Mouse (Mus musculus): ENCODE results near the gene Mfap2. TPM values are rescaled to one million over a fixed set of nuclear protein-coding genes. Genes with fewer than 3 reads are reported as not detected.

The Mfap2 gene
- polyA plus RNA-seq, 1 experiment from 2014 or later: 279 TPM

DNA sequence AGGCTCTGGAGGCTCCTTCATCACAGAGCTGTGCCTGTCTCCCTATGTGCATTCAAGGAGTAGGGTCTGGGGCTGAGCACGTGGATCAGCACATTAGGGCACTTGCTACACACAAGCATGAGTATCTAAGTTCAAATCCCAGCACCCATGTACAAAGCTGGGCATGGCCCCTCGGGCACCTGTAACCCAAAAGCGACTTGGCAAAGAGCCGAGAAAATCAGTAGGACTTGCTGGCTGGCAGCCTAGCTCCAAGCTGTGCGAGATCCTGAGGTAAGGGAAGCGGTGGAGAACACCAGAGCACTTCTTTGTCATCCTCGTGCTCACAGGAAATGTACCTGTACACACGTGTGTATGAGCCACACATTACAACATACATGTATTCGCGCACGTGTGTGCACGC is 42.2 kb downstream of the Mfap2 start:
- H3K9ac ChIP-seq (ENCODE audit: low read length): no peak overlapping the region

DNA sequence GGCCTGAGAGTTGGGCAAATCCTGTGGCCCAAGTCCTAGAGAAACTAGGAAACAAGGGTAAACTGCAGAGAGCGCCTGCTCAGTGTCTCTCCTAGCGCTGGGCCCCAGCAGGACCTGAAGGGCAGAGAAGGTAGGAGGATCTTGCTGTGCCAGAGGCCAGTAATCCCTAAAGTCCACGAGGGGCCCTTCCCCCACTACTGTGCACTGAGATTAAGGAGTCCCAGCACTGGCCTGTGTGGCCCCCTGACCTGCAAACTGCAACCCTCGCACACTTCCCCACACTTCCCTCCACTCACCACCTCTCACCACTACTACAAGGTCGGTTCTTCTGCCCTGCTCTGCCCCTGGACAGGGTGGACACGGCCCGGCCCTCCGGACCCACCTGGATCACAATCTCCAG is 42.9 kb downstream of the Mfap2 start:
- no peak overlapping the region for H3K27ac ChIP-seq (ENCODE audit: low read depth, low read length)

More for the DNA sequence above, 42.2 kb downstream of the Mfap2 start:
- no peak overlapping the region for H3K27ac ChIP-seq (ENCODE audit: low read depth, low read length)
- no peak overlapping the region for H3K4me3 ChIP-seq (ENCODE audit: low read depth, low read length)
- no peaks in the 10 kb centered on the region; the same call in 1 of the 2 replicates for H3K36me3 ChIP-seq (ENCODE audit: control insufficient read depth, insufficient read depth, low read length)
- ATAC-seq (ENCODE audit: insufficient read depth, low FRiP score, low TSS enrichment) (no peak), DNase-seq (ENCODE audit: low spot score) (no peak)
- no peaks in the 10 kb centered on the region for H3K9me3 ChIP-seq (ENCODE audit: control insufficient read depth, low read length)
- no peaks in the 10 kb centered on the region for H3K27me3 ChIP-seq (ENCODE audit: control insufficient read depth, insufficient read depth, low read length)
- H3K4me1 ChIP-seq (ENCODE audit: control insufficient read depth, insufficient read depth, low read length): peaks cover 31% of the 10 kb centered on the region
- H3K4me2 ChIP-seq (ENCODE audit: low read depth): no peak overlapping the region
- WGBS: 95% methylated on average over 12 of the region's 12 CpGs

GRCm38 (mm10) chr4:141053568-141054161 is 43.4 kb downstream of the Mfap2 start:
- H3K4me3 ChIP-seq (ENCODE audit: low read depth, low read length): no peak overlapping the region
- no peaks in the 10 kb centered on the region for H3K9me3 ChIP-seq (ENCODE audit: control insufficient read depth, low read length)
- H3K27me3 ChIP-seq (ENCODE audit: control insufficient read depth, insufficient read depth, low read length): no peaks in the 10 kb centered on the region
- H3K4me1 ChIP-seq (ENCODE audit: control insufficient read depth, insufficient read depth, low read length): peaks cover 26% of the 10 kb centered on the region
- peak overlapping the region; percentile 47 for H3K9ac ChIP-seq (ENCODE audit: low read length)
- 0 out of 2 replicates have a peak overlapping the region, but pooled peaks have one; percentile 7 for H3K4me2 ChIP-seq (ENCODE audit: low read depth)
- no peaks in the 10 kb centered on the region; the same call in 1 of the 2 replicates for H3K36me3 ChIP-seq (ENCODE audit: control insufficient read depth, insufficient read depth, low read length)
- DNase-seq (ENCODE audit: low spot score) (no peak), ATAC-seq (ENCODE audit: insufficient read depth, low FRiP score, low TSS enrichment) (no peak)
- WGBS: 38% methylated on average over 17 of the region's 17 CpGs
- H3K27ac ChIP-seq (ENCODE audit: low read depth, low read length): 0 out of 2 replicates have a peak overlapping the region, but pooled peaks have one; percentile 56

More for the DNA sequence above, 42.9 kb downstream of the Mfap2 start:
- Histone ChIP-seq H3K9me3 (ENCODE audit: control insufficient read depth, low read length) (no peaks in the 10 kb centered on the region), H3K27me3 (ENCODE audit: control insufficient read depth, insufficient read depth, low read length) (no peaks in the 10 kb centered on the region), H3K4me3 (ENCODE audit: low read depth, low read length) (no peak overlapping the region), H3K4me1 (ENCODE audit: control insufficient read depth, insufficient read depth, low read length) (peaks cover 31% of the 10 kb centered on the region), H3K9ac (ENCODE audit: low read length) (no peak overlapping the region; the same call in 1 of the 2 replicates), H3K4me2 (ENCODE audit: low read depth) (no peak overlapping the region), H3K36me3 (ENCODE audit: control insufficient read depth, insufficient read depth, low read length) (no peaks in the 10 kb centered on the region; the same call in 1 of the 2 replicates)
- ATAC-seq (ENCODE audit: insufficient read depth, low FRiP score, low TSS enrichment): no peak
- no peak for DNase-seq (ENCODE audit: low spot score)
- 66% methylated on average over 8 of the region's 8 CpGs for WGBS

- Histone ChIP-seq H3K4me2 (ENCODE audit: low read depth) (no peak overlapping the region), H3K27me3 (ENCODE audit: control insufficient read depth, insufficient read depth, low read length) (no peaks in the 10 kb centered on the region), H3K4me3 (ENCODE audit: low read depth, low read length) (no peak overlapping the region), H3K4me1 (ENCODE audit: control insufficient read depth, insufficient read depth, low read length) (peaks cover 13% of the 10 kb centered on the region), H3K9me3 (ENCODE audit: control insufficient read depth, low read length) (no peaks in the 10 kb centered on the region), H3K27ac (ENCODE audit: low read depth, low read length) (no peak overlapping the region), H3K36me3 (ENCODE audit: control insufficient read depth, insufficient read depth, low read length) (no peaks in the 10 kb centered on the region; the same call in 1 of the 2 replicates), H3K9ac (ENCODE audit: low read length) (no peak overlapping the region)
- 96% methylated on average over 10 of the region's 10 CpGs for WGBS
- DNase-seq (ENCODE audit: low spot score) (no peak), ATAC-seq (ENCODE audit: insufficient read depth, low FRiP score, low TSS enrichment) (no peak)
Measured at GRCm38 (mm10) chr4:141056970-141057369, 46.8 kb downstream of the Mfap2 start.

- H3K36me3 ChIP-seq (ENCODE audit: control insufficient read depth, insufficient read depth, low read length): no peaks in the 10 kb centered on the region
- H3K27ac ChIP-seq (ENCODE audit: low read depth, low read length): no peak overlapping the region
- H3K4me3 ChIP-seq (ENCODE audit: low read depth, low read length): no peak overlapping the region
- ATAC-seq (ENCODE audit: insufficient read depth, low FRiP score, low TSS enrichment): no peak
- no peak for DNase-seq (ENCODE audit: low spot score)
- H3K9ac ChIP-seq (ENCODE audit: low read length): no peak overlapping the region
- no peak overlapping the region; the same call in 1 of the 2 replicates for H3K4me2 ChIP-seq (ENCODE audit: low read depth)
- 83% methylated on average over 9 of the region's 9 CpGs for WGBS
- peaks cover 8% of the 10 kb centered on the region for H3K4me1 ChIP-seq (ENCODE audit: control insufficient read depth, insufficient read depth, low read length)
- no peaks in the 10 kb centered on the region for H3K9me3 ChIP-seq (ENCODE audit: control insufficient read depth, low read length)
- H3K27me3 ChIP-seq (ENCODE audit: control insufficient read depth, insufficient read depth, low read length): no peaks in the 10 kb centered on the region
Measured at GRCm38 (mm10) chr4:141058835-141059234, 48.6 kb downstream of the Mfap2 start.

- Histone ChIP-seq H3K4me2 (ENCODE audit: low read depth) (peak overlapping the region; percentile 67), H3K4me3 (ENCODE audit: low read depth, low read length) (peak overlapping the region; percentile 55), H3K36me3 (ENCODE audit: control insufficient read depth, insufficient read depth, low read length) (no peaks in the 10 kb centered on the region), H3K9me3 (ENCODE audit: control insufficient read depth, low read length) (no peaks in the 10 kb centered on the region), H3K27ac (ENCODE audit: low read depth, low read length) (peak overlapping the region; percentile 79), H3K9ac (ENCODE audit: low read length) (peak overlapping the region; percentile 77), H3K4me1 (ENCODE audit: control insufficient read depth, insufficient read depth, low read length) (peaks cover 6% of the 10 kb centered on the region; the same call in 1 of the 2 replicates), H3K27me3 (ENCODE audit: control insufficient read depth, insufficient read depth, low read length) (no peaks in the 10 kb centered on the region)
- ATAC-seq (ENCODE audit: insufficient read depth, low FRiP score, low TSS enrichment) (no peak), DNase-seq (ENCODE audit: low spot score) (no peak)
- WGBS: under 1% methylated on average over 32 of the region's 32 CpGs
Measured at GRCm38 (mm10) chr4:141059616-141060425, 49.6 kb downstream of the Mfap2 start.

- DNase-seq (ENCODE audit: low spot score): peak; percentile 100
- Histone ChIP-seq H3K9ac (ENCODE audit: low read length) (peak within 1 kb of the TSS; percentile 77), H3K9me3 (ENCODE audit: control insufficient read depth, low read length) (no peaks in the 10 kb centered on the region), H3K4me1 (ENCODE audit: control insufficient read depth, insufficient read depth, low read length) (peaks cover 6% of the 10 kb centered on the region; the same call in 1 of the 2 replicates), H3K36me3 (ENCODE audit: control insufficient read depth, insufficient read depth, low read length) (no peaks in the 10 kb centered on the region), H3K4me3 (ENCODE audit: low read depth, low read length) (peak within 1 kb of the TSS; percentile 55), H3K27me3 (ENCODE audit: control insufficient read depth, insufficient read depth, low read length) (no peaks in the 10 kb centered on the region), H3K27ac (ENCODE audit: low read depth, low read length) (peak within 1 kb of the TSS; percentile 79), H3K4me2 (ENCODE audit: low read depth) (peak within 1 kb of the TSS; percentile 67)
- WGBS: under 1% methylated on average over 76 of the region's 77 CpGs
- peak; percentile 90 for ATAC-seq (ENCODE audit: insufficient read depth, low FRiP score, low TSS enrichment)
Measured at GRCm38 (mm10) chr4:141060426-141061301, 50.4 kb downstream of the Mfap2 start, which contains the start of gene Crocc. Gene Crocc (minus strand): TSS chr4:141060550.

GRCm38 (mm10) chr4:141064104-141064659 is 54.0 kb downstream of the Mfap2 start:
- WGBS: 87% methylated on average over 4 of the region's 4 CpGs

More at GRCm38 (mm10) chr4:141064104-141064659, 54.0 kb downstream of the Mfap2 start:
- ATAC-seq (ENCODE audit: insufficient read depth, low FRiP score, low TSS enrichment) (no peak), DNase-seq (ENCODE audit: low spot score) (no peak)
- Histone ChIP-seq H3K4me1 (ENCODE audit: control insufficient read depth, insufficient read depth, low read length) (peaks cover 6% of the 10 kb centered on the region; the same call in 1 of the 2 replicates), H3K9me3 (ENCODE audit: control insufficient read depth, low read length) (no peaks in the 10 kb centered on the region), H3K27ac (ENCODE audit: low read depth, low read length) (no peak overlapping the region), H3K4me2 (ENCODE audit: low read depth) (no peak overlapping the region), H3K9ac (ENCODE audit: low read length) (no peak overlapping the region), H3K4me3 (ENCODE audit: low read depth, low read length) (no peak overlapping the region), H3K36me3 (ENCODE audit: control insufficient read depth, insufficient read depth, low read length) (peaks cover 20% of the 10 kb centered on the region), H3K27me3 (ENCODE audit: control insufficient read depth, insufficient read depth, low read length) (no peaks in the 10 kb centered on the region)

All from neural tube, embryonic 11.5 days (tissue).